Comparison of ENCODE assay signal across 1 mouse cellular context in the genomic region with DNA sequence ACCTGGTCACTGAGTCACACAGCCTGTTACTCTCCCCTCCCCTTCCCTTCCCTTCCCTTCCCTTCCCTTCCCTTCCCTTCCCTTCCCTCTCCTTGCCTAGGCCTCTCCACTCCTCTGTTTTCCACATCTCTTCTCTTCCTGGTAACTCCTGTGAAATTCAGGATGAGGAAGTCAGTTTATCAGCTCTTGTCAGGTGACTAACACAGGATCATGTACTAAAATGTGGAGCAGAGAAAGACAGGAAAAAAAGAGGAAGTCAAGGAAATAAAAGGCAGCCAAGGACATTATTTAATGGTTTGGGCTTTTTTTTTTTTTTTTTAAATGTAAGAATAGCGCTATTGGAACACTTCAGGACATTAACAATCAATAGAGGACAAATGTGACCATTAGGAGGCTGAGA.
TF ChIP-seq lines count a peak whose summit lies in the region.

No protein-coding gene starts in this region.

TF ChIP-seq in MEL, 35 proteins besides CTCF, POLR2A, EP300 and RAD21 (continued from another document):
- TF ChIP-seq TBP (IDR thresholded peaks at IDR 0.05; ENCODE audit: low read depth, low read length) (no peak), UBTF (IDR thresholded peaks at IDR 0.05; ENCODE audit: borderline replicate concordance, insufficient read depth, low read depth, low read length) (no peak), HCFC1 (IDR thresholded peaks at IDR 0.05; ENCODE audit: low read depth, low read length) (no peak), ZNF384 (IDR thresholded peaks at IDR 0.05; ENCODE audit: low read depth, low read length) (peak; percentile 84), SMC3 (IDR thresholded peaks at IDR 0.05; ENCODE audit: low read depth, low read length) (no peak), MAZ (IDR thresholded peaks at IDR 0.05; ENCODE audit: low read depth, low read length) (no peak), CHD1 (IDR thresholded peaks at IDR 0.05; ENCODE audit: low read depth, low read length) (no peak), NRF1 (IDR thresholded peaks at IDR 0.05; ENCODE audit: insufficient read depth, low read depth, low read length, poor library complexity, severe bottlenecking) (no peak), MYC (IDR thresholded peaks at IDR 0.05; ENCODE audit: low read depth, low read length) (no peak), MYB (IDR thresholded peaks at IDR 0.05; ENCODE audit: low read depth, low read length) (no peak), MAFK (IDR thresholded peaks at IDR 0.05; ENCODE audit: borderline replicate concordance, low read depth, low read length) (no peak)
